Mouse (Mus musculus): ENCODE measurements around the gene Gm47841. TPM values are rescaled to one million over a fixed set of nuclear protein-coding genes. Genes with fewer than 3 reads are reported as not detected.

Gene Gm47841
- polyA plus RNA-seq, 1 experiment from 2014 or later: not detected

DNA sequence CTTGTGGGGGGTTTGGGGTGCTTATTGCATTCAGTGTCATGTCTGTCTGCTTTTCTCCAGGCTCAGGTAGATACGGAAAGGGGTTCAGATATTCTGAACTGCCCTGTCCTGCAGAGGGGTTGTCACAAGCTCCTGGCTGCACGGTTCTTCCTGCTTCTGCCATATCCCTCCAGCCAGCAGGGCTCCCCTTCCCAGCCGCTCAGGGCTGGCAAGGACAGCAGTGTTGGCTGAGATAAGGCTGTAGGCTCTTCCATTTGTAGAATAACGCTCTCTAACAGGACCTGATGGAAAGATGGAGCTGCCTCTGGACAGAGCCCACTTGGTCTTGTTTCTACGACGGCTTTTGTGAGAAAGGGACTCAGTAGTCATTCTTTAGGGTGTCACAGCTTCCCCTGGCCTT, 5.2 kb downstream of the Gm47841 start:
- peaks cover 91% of the 10 kb centered on the region for H3K27me3 ChIP-seq (replicated peaks)
- H3K27ac ChIP-seq (ENCODE audit: poor library complexity, severe bottlenecking): no peak overlapping the region
- no peak overlapping the region for H3K4me3 ChIP-seq
- no peaks in the 10 kb centered on the region for H3K36me3 ChIP-seq
- H3K9me3 ChIP-seq (replicated peaks): no peaks in the 10 kb centered on the region
- no peak overlapping the region for H3K9ac ChIP-seq
- no peak overlapping the region for H3K4me2 ChIP-seq
- peaks cover 12% of the 10 kb centered on the region for H3K4me1 ChIP-seq (replicated peaks)
- 47% methylated on average over 6 of the region's 6 CpGs for WGBS
- ATAC-seq (ENCODE audit: insufficient number of reproducible peaks, low FRiP score): no peak

DNA sequence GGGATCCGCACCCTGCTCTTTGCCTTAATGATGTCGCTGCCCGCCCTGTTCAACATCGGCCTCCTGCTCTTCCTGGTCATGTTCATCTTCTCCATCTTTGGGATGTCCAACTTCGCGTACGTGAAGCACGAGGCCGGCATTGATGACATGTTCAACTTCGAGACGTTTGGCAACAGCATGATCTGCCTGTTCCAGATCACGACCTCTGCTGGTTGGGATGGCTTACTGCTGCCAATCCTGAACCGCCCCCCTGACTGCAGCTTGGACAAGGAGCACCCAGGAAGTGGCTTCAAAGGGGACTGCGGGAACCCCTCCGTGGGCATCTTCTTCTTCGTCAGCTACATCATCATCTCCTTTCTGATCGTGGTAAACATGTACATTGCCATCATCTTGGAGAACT, 7.5 kb downstream of the Gm47841 start:
- no peak for ATAC-seq (ENCODE audit: insufficient number of reproducible peaks, low FRiP score)
- Histone ChIP-seq H3K27ac (ENCODE audit: poor library complexity, severe bottlenecking) (no peak overlapping the region), H3K36me3 (no peaks in the 10 kb centered on the region), H3K9ac (no peak overlapping the region), H3K4me3 (no peak overlapping the region; the same call in 1 of the 2 replicates), H3K4me2 (no peak overlapping the region), H3K9me3 (replicated peaks) (no peaks in the 10 kb centered on the region), H3K27me3 (replicated peaks) (peaks cover 77% of the 10 kb centered on the region), H3K4me1 (replicated peaks) (no peaks in the 10 kb centered on the region)
- WGBS: 46% methylated on average over 17 of the region's 17 CpGs

DNA sequence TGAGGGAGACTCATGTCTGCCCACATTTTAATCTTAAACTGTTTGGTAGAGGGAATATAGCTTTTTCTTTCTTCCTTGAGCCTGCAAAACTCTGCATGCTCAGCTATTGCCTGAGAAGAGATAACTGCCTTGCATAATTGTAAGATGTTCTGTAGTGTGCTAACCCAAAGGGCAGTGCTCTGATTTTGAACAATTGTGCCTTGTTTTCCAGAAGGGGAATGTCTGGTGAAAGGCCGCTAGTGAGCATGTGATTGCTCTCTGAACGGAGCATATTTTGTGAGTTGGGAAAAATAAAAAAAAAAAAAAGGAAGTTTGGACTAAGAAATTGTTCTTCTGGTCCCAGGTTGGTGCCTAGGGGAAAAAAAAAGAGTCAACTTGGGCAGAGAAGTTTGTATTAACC, 18.2 kb downstream of the Gm47841 start:
- WGBS: 49% methylated on average over 2 of the region's 2 CpGs
- no peaks in the 10 kb centered on the region for H3K9me3 ChIP-seq (replicated peaks)
- no peak overlapping the region for H3K4me3 ChIP-seq
- no peaks in the 10 kb centered on the region for H3K36me3 ChIP-seq
- H3K27ac ChIP-seq (ENCODE audit: poor library complexity, severe bottlenecking): no peak overlapping the region
- no peak overlapping the region for H3K4me2 ChIP-seq
- no peak for ATAC-seq (ENCODE audit: insufficient number of reproducible peaks, low FRiP score)
- H3K4me1 ChIP-seq (replicated peaks): no peaks in the 10 kb centered on the region
- no peak overlapping the region for H3K9ac ChIP-seq
- H3K27me3 ChIP-seq (replicated peaks): peaks cover 48% of the 10 kb centered on the region

DNA sequence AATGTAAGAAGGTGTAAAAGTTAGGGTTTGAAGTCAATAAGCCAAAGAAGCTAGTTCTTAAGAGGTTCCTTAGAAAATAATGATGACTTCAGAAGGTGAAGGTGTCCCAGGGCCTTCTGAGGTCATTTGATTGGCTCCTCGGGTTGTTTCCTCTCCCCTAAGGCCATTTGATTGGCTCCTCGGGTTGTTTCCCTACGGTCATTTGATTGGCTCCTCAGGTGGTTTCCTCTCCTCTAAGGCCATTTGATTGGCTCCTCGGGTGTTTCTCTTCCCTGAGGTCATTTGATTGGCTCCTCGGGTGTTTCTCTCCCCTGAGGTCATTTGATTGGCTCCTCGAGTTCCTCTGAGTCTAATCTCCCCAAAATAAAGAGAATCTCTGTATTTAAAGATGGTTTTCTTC, 35.8 kb downstream of the Gm47841 start:
- Histone ChIP-seq H3K4me1 (replicated peaks) (peaks cover 4% of the 10 kb centered on the region), H3K4me3 (no peak overlapping the region), H3K36me3 (no peaks in the 10 kb centered on the region), H3K4me2 (no peak overlapping the region), H3K9ac (no peak overlapping the region), H3K9me3 (replicated peaks) (no peaks in the 10 kb centered on the region), H3K27me3 (replicated peaks) (peaks cover 19% of the 10 kb centered on the region), H3K27ac (ENCODE audit: poor library complexity, severe bottlenecking) (no peak overlapping the region)
- ATAC-seq (ENCODE audit: insufficient number of reproducible peaks, low FRiP score): no peak
- WGBS: 77% methylated on average over 6 of the region's 6 CpGs

DNA sequence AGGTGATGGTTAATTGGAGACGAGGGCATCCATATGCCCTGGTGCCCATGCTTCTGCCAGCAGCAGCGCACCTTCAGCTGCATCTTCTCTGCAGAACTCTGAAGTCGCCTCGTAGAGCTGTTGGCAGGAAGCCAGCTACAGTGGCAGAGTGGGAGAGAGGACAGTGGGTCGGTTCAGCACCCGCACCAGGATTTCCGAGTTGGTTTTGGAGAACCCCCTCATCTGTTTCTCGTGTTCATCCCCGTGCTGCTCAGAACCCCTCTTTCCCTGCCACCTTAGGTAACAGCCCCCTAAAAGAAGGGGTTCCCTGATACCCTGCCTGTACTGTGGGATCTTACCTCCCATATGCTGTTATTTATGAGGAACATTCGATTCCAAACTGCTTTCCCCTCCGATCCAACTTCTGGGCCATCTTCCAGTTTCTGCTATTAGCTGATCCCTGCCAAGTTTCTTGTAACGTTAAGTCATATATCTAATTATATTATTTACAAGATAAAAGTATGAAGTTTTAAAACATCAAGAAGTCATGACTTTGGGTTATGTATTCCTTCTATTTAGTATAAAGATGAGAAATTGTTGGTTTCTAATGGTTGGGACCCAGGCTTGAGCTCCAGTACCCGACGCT, 38.7 kb downstream of the Gm47841 start:
- WGBS: 76% methylated on average over 14 of the region's 14 CpGs
- Histone ChIP-seq H3K27ac (ENCODE audit: poor library complexity, severe bottlenecking) (no peak overlapping the region), H3K9me3 (replicated peaks) (no peaks in the 10 kb centered on the region), H3K4me3 (no peak overlapping the region), H3K4me2 (no peak overlapping the region), H3K9ac (no peak overlapping the region), H3K27me3 (replicated peaks) (peaks cover 23% of the 10 kb centered on the region; the same call in 1 of the 2 replicates), H3K4me1 (replicated peaks) (peaks cover 7% of the 10 kb centered on the region), H3K36me3 (no peaks in the 10 kb centered on the region)
- ATAC-seq (ENCODE audit: insufficient number of reproducible peaks, low FRiP score): 0 out of 2 replicates have a peak, but pooled peaks have one; percentile 17

DNA sequence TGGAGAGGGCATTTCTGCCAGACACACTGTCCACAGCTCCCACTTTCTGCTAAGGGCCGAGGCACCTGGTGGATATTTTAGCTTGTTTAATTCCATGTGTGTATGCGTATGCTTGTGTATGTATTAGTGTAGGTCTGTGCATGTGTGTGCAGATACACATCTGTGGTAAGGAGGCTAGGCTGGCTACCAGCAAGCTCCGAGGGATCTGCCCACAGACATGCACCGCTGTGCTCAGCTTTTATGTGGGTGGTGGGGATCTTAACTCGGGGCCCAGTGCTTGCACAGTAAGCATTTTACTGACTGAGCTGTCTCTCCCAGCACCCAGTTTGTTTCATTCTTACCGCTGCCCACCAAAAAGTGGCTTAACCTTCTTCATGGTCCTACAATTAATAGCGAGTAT, 40.0 kb downstream of the Gm47841 start:
- ATAC-seq (ENCODE audit: insufficient number of reproducible peaks, low FRiP score): no peak
- peak overlapping the region; percentile 48; the same call in 1 of the 2 replicates for H3K4me3 ChIP-seq
- H3K4me2 ChIP-seq: peak overlapping the region; percentile 78
- H3K27me3 ChIP-seq (replicated peaks): peaks cover 23% of the 10 kb centered on the region; the same call in 1 of the 2 replicates
- no peaks in the 10 kb centered on the region for H3K36me3 ChIP-seq
- peaks cover 7% of the 10 kb centered on the region for H3K4me1 ChIP-seq (replicated peaks)
- H3K27ac ChIP-seq (ENCODE audit: poor library complexity, severe bottlenecking): no peak overlapping the region
- WGBS: 75% methylated on average over 7 of the region's 7 CpGs
- no peaks in the 10 kb centered on the region for H3K9me3 ChIP-seq (replicated peaks)
- no peak overlapping the region for H3K9ac ChIP-seq

DNA sequence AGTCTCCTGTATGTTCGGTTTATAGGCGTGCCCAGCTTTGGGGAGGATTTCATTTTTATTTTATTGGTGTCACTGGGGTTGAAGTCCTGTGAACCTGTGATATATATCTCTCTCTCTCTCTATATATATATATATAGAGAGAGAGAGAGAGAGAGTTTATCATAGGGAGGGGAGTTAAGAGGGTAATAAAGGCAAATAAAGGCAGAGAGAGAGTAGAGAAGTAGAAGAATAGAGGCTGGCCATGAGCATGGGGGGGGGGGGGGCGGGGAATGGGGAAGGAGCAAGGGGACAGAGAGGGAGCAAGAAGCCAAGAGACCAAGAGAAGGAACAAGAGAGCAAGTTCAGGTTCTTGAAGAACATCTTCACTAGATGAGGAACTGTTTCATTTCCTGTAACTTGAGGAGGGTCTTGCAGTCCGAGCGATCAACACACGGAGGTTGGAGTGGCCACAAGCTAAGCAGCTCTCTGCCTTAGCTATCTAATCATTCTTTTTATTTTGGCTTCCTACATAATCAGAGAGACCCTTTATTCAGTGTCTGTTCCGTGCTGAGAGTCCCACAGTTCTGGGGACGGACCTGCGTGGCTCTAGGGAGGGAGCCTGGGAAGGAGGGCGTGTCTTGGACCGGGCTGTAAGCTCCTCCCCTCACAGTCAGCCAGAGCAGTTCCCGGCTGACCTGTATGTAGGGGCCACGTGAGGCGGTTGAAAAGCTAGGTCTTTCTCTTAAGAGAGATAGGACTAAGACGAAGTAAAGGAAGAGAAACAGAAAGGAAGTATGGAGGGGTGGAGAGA, 40.8 kb downstream of the Gm47841 start:
- H3K9me3 ChIP-seq (replicated peaks): no peaks in the 10 kb centered on the region
- peaks cover 7% of the 10 kb centered on the region for H3K4me1 ChIP-seq (replicated peaks)
- peaks cover 23% of the 10 kb centered on the region; the same call in 1 of the 2 replicates for H3K27me3 ChIP-seq (replicated peaks)
- H3K27ac ChIP-seq (ENCODE audit: poor library complexity, severe bottlenecking): no peak overlapping the region
- no peaks in the 10 kb centered on the region for H3K36me3 ChIP-seq
- peak overlapping the region; percentile 78 for H3K4me2 ChIP-seq
- H3K9ac ChIP-seq: peak overlapping the region; percentile 65
- H3K4me3 ChIP-seq: peak overlapping the region; percentile 48
- ATAC-seq (ENCODE audit: insufficient number of reproducible peaks, low FRiP score): peak; percentile 79
- WGBS: 14% methylated on average over 14 of the region's 15 CpGs

DNA sequence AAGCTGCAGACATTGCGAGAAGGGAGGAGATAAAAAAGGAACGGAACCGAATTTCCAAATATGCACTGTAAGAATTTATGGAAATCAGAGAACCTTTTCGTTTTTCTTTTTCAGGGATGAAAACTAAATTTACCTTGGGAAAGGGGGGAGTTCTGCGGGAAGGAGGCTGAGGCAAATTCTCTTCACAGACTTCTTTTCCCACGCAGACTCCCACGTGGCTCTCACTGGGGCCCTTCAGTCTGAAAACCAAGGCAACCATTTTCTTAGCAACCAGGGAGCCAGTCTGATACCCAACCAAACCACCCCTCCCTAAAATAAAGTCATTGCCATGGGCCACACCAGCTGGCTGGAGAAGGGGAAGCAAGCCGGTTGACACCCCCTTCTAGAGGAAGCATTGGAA, 41.5 kb downstream of the Gm47841 start:
- Histone ChIP-seq H3K36me3 (no peaks in the 10 kb centered on the region), H3K9ac (no peak overlapping the region), H3K4me1 (replicated peaks) (peaks cover 7% of the 10 kb centered on the region), H3K4me2 (no peak overlapping the region), H3K9me3 (replicated peaks) (no peaks in the 10 kb centered on the region), H3K27me3 (replicated peaks) (peaks cover 23% of the 10 kb centered on the region; the same call in 1 of the 2 replicates), H3K27ac (ENCODE audit: poor library complexity, severe bottlenecking) (no peak overlapping the region), H3K4me3 (no peak overlapping the region)
- ATAC-seq (ENCODE audit: insufficient number of reproducible peaks, low FRiP score): no peak
- 73% methylated on average over 8 of the region's 8 CpGs for WGBS

DNA sequence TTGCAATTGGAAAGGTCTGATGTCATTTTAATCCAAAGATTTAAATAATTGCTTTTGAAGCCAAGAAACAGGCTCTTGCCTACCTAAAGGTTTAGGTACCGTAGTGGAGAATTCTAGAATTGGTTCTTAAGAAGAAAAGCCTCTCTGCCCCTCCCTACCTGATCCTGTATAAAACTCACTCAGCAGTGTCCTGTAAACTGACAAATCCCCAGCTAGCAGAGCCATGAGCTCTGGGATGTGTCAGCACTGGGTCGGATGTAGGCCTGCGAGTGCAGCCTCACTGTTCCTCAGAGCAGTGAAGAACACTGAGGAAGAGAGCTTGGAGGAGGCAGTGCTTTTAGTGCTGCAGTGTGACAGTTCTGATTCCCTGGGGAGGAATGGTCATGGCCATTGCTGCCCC, 42.7 kb downstream of the Gm47841 start:
- Histone ChIP-seq H3K9ac (no peak overlapping the region), H3K36me3 (no peaks in the 10 kb centered on the region), H3K27ac (ENCODE audit: poor library complexity, severe bottlenecking) (no peak overlapping the region), H3K27me3 (replicated peaks) (peaks cover 23% of the 10 kb centered on the region; the same call in 1 of the 2 replicates), H3K9me3 (replicated peaks) (no peaks in the 10 kb centered on the region), H3K4me1 (replicated peaks) (peaks cover 7% of the 10 kb centered on the region), H3K4me3 (no peak overlapping the region), H3K4me2 (no peak overlapping the region)
- WGBS: 54% methylated on average over 3 of the region's 3 CpGs
- ATAC-seq (ENCODE audit: insufficient number of reproducible peaks, low FRiP score): no peak

DNA sequence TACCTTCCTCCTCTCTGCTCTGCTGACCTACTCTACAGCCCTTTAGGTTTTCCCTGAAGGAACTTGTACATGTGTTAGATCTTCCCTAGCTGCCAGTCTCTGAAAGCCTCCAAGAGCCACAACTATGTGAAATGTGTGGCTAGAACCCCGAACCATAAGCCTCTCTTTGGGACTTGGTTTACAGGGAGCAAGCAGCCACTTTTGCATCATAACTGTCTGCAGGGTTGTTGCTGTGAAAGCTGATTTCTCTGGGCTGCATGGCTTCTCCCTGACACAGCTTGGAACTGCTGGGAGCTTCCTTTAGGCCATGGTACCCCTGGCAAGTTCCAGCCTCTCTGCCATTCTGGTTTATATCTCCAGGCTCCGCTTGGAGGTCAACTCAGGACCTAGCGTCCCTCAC, 44.7 kb downstream of the Gm47841 start:
- Histone ChIP-seq H3K36me3 (no peaks in the 10 kb centered on the region), H3K4me2 (no peak overlapping the region), H3K9me3 (replicated peaks) (no peaks in the 10 kb centered on the region), H3K27me3 (replicated peaks) (peaks cover 14% of the 10 kb centered on the region; the same call in 1 of the 2 replicates), H3K4me1 (replicated peaks) (peaks cover 7% of the 10 kb centered on the region), H3K27ac (ENCODE audit: poor library complexity, severe bottlenecking) (no peak overlapping the region), H3K4me3 (no peak overlapping the region), H3K9ac (no peak overlapping the region)
- 76% methylated on average over 3 of the region's 3 CpGs for WGBS
- no peak for ATAC-seq (ENCODE audit: insufficient number of reproducible peaks, low FRiP score)

DNA sequence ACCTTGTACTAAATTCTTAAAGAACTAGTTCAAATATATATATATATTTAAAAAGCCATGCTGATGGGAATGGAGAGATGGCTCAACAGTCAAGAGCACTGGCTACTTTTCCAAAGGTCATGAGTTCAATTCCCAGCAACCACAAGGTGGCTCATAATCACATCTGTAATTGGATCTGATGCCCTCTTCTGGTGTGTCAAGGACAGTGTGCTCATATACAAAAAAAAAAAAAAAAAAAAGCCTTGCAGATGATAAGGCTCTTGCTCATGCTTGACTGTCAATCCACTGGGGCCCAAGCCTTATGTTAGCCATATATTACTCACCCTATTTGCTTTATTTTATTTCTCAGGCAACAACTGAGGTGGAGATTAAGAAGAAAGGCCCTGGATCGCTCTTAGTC, 45.5 kb downstream of the Gm47841 start:
- Histone ChIP-seq H3K9me3 (replicated peaks) (no peaks in the 10 kb centered on the region), H3K27me3 (replicated peaks) (peaks cover 11% of the 10 kb centered on the region; the same call in 1 of the 2 replicates), H3K4me1 (replicated peaks) (peaks cover 4% of the 10 kb centered on the region; the same call in 1 of the 2 replicates), H3K4me3 (no peak overlapping the region), H3K4me2 (no peak overlapping the region), H3K36me3 (no peaks in the 10 kb centered on the region), H3K27ac (ENCODE audit: poor library complexity, severe bottlenecking) (no peak overlapping the region), H3K9ac (no peak overlapping the region)
- ATAC-seq (ENCODE audit: insufficient number of reproducible peaks, low FRiP score): no peak
- WGBS: 95% methylated on average over 1 of the region's 1 CpGs

Data from heart, embryonic 12.5 days (tissue).